Mouse (Mus musculus) cortical plate, adult 2 months (tissue): Measurements from ENCODE around the gene Dnajb13.

Experiments used
- CTCF ChIP-seq: fragments of 200-500 bp; IDR thresholded peaks from 2 replicates; pipeline ENCODE4 v1.5.1; 2011; ENCODE audit warnings: mild to moderate bottlenecking, control low read depth, low read length; ENCODE audit not compliant: insufficient read depth; ENCODE audit errors: extremely low read depth
- POLR2A ChIP-seq: fragments of 200-500 bp; IDR thresholded peaks from 2 replicates; pipeline ENCODE4 v1.6.1; 2011; ENCODE audit warnings: mild to moderate bottlenecking, low read length, control low read depth; ENCODE audit not compliant: insufficient read depth; ENCODE audit errors: extremely low read depth

- TF ChIP-seq CTCF: no peak
- no peak for TF ChIP-seq POLR2A
These were observed 19.7 kb downstream of the Dnajb13 start for GRCm38 (mm10) chr7:100495042-100495441.
